Mouse (Mus musculus) midbrain, embryonic 11.5 days (tissue): ENCODE data around the gene Gm17364. TPM values are rescaled to one million over a fixed set of nuclear protein-coding genes. Genes with fewer than 3 reads are reported as not detected.
A peak's percentile ranks its signal among the peaks of the same experiment; 100 is the strongest.
"Not testable (repeated sequence)": the region's sequence is repeated elsewhere in the genome, so short reads cannot be mapped to it uniquely, and the experiment has no call there.

Source experiments
- ATAC-seq: fragments of 200-750 bp; cut with Nextera tagmentation; 2 replicates; pipeline ENCODE4 v1.8.0; 2017; ENCODE audit warnings: moderate TSS enrichment, moderate library complexity; ENCODE audit not compliant: low FRiP score
- DNase-seq: peaks from one replicate; pipeline ENCODE4 v3.0.0; 2015; ENCODE audit warnings: low spot score; ENCODE audit errors: missing footprints
- H3K27ac ChIP-seq: fragments of 300-500 bp; sonication (generic); 2 replicates; pipeline ENCODE4 v1.5.1; 2014; ENCODE audit warnings: low read depth, low read length
- H3K27me3 ChIP-seq: fragments of 300-500 bp; sonication (generic); 2 replicates; pipeline ENCODE4 v1.6.1; 2014; ENCODE audit warnings: mild to moderate bottlenecking, low read length, moderate library complexity, mixed read lengths; ENCODE audit not compliant: control insufficient read depth, insufficient read depth
- H3K36me3 ChIP-seq: fragments of 300-500 bp; sonication (generic); 2 replicates; pipeline ENCODE4 v1.6.1; 2014; ENCODE audit warnings: mild to moderate bottlenecking, low read length, moderate library complexity, mixed read lengths; ENCODE audit not compliant: control insufficient read depth, insufficient read depth
- H3K4me1 ChIP-seq: fragments of 300-500 bp; sonication (generic); 2 replicates; pipeline ENCODE4 v1.6.1; 2014; ENCODE audit warnings: low read length; ENCODE audit not compliant: control insufficient read depth, insufficient read depth
- H3K4me2 ChIP-seq: fragments of 300-500 bp; sonication (generic); 2 replicates; pipeline ENCODE4 v1.6.1; 2014; ENCODE audit warnings: mild to moderate bottlenecking, moderate library complexity
- H3K4me3 ChIP-seq: fragments of 300-500 bp; sonication (generic); 2 replicates; pipeline ENCODE4 v1.5.1; 2014; ENCODE audit warnings: low read depth, low read length
- H3K9ac ChIP-seq: fragments of 300-500 bp; sonication (generic); 2 replicates; pipeline ENCODE4 v1.6.1; 2014; ENCODE audit warnings: low read length
- H3K9me3 ChIP-seq: fragments of 300-500 bp; sonication (generic); 2 replicates; pipeline ENCODE4 v1.6.1; 2016; ENCODE audit warnings: low read length; ENCODE audit not compliant: control insufficient read depth
- WGBS: fragments of 180-500 bp; shearing (Covaris S2); extraction: QIAGEN DNeasy Blood & Tissue Kit; methylation state at CpG from one replicate; pipeline ENCODE4 v1.1.7; 2014; 5-methylcytosine and 5-hydroxymethylcytosine counted together
- polyA plus RNA-seq: library from polyadenylated mRNA; unstranded; fragments of >200 nt; fragmentation: Nextera tagmentation; extraction: Ambion mirVana; gene quantifications from 2 replicates; pipeline ENCODE4 v1.2.1, GENCODE M21; 2014

Gene Gm17364
- polyA plus RNA-seq, 1 experiment from 2014 or later = not detected

DNA sequence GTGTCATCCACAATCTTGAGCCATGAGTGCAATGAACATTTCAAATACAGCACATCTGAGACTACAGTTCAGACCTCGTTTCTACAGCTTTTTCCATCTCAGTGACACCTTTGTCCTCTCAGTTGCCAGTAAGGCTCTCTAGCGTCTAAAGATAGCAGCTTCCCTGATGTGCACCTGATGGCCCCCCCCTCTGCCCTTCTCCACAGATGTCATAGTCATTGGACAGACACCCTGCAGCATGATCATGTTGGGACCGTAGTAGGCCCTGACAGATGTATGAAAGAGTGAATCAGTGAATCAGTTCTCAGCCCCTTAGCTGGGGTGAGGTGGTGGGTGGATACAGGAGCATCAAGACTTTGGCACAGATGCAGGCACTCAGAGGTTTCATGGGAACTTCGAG, 15.9 kb downstream of the Gm17364 start:
- Histone ChIP-seq H3K9me3 (no peaks in the 10 kb centered on the region), H3K4me3 (no peak overlapping the region), H3K4me2 (no peak overlapping the region), H3K4me1 (no peaks in the 10 kb centered on the region), H3K9ac (no peak overlapping the region), H3K36me3 (no peaks in the 10 kb centered on the region), H3K27me3 (no peaks in the 10 kb centered on the region), H3K27ac (no peak overlapping the region)
- no peak for DNase-seq
- no peak for ATAC-seq
- WGBS = 89% methylated on average over 4 of the region's 4 CpGs

DNA sequence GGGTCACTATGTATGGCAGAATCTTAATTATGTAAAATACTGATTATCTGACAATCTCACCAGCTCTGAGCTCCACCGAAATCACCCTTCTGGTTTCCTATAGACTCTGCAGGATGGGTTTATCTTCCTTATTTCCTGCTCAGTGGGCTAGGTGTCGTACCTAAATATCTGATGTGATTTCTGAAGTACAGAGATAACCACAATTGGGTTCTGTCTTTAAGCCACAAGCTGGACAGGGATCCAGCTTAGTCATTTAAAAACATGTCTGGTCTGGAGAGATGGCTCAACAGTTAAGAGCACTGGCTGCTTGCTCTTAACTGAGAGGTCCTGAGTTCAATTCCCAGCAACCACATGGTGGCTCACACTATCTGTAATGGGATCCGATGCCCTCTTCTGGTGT, 16.8 kb downstream of the Gm17364 start:
- H3K4me2 ChIP-seq = no peak overlapping the region
- no peaks in the 10 kb centered on the region for H3K36me3 ChIP-seq
- DNase-seq (no peak), ATAC-seq (no peak)
- WGBS = 89% methylated on average over 3 of the region's 3 CpGs
- no peaks in the 10 kb centered on the region for H3K9me3 ChIP-seq
- H3K9ac ChIP-seq = no peak overlapping the region
- H3K4me3 ChIP-seq = no peak overlapping the region
- no peaks in the 10 kb centered on the region for H3K4me1 ChIP-seq
- no peaks in the 10 kb centered on the region for H3K27me3 ChIP-seq
- no peak overlapping the region for H3K27ac ChIP-seq

DNA sequence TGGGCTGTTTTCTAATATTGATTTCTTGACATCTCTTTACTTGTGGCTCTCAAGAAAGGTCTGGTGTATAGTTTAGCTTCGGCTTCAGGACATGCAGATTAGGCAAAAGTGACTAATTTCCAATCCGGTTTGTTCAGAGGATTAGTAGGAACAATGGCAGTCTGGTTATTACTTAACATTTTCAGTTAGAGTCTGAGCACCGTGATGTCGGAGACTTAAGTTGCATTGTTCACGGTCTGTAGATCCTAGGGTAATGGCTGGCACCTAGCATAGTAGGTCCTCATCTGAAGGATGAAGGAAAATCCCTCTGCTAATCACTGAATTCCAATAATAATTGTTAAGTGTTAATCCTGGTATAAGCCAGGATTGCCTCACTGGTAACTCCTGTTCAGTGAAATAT, 17.7 kb downstream of the Gm17364 start:
- H3K9ac ChIP-seq = no peak overlapping the region
- 64% methylated on average over 5 of the region's 5 CpGs for WGBS

DNA sequence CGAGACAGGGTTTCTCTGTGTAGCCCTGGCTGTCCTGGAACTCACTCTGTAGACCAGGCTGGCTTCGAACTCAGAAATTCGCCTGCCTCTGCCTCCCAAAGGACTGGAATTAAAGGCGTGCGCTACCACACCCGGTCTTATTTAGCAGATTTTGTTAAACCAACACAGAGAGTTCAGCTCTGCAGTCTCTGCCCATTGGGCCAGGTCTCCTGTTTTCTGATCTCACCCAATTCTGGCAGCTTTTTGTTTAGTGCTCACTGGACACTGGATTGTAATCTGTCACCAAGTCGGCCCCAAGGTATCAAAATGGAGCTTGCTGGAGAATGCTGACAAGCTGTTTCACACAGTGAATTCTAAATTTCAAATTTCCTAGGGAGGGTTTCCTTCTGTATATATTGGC, 21.0 kb downstream of the Gm17364 start:
- DNase-seq (no peak), ATAC-seq (no peak)
- no peak overlapping the region for H3K4me3 ChIP-seq
- no peaks in the 10 kb centered on the region for H3K27me3 ChIP-seq
- H3K4me1 ChIP-seq = no peaks in the 10 kb centered on the region; the same call in 1 of the 2 replicates
- no peak overlapping the region for H3K9ac ChIP-seq
- no peak overlapping the region for H3K27ac ChIP-seq
- H3K9me3 ChIP-seq = no peaks in the 10 kb centered on the region
- 91% methylated on average over 7 of the region's 7 CpGs for WGBS
- H3K36me3 ChIP-seq = no peaks in the 10 kb centered on the region
- H3K4me2 ChIP-seq = no peak overlapping the region

More for the DNA sequence above, 17.7 kb downstream of the Gm17364 start:
- H3K4me3 ChIP-seq = no peak overlapping the region
- H3K27ac ChIP-seq = no peak overlapping the region
- H3K4me1 ChIP-seq = no peaks in the 10 kb centered on the region
- DNase-seq (no peak), ATAC-seq (no peak)
- no peaks in the 10 kb centered on the region for H3K36me3 ChIP-seq
- no peaks in the 10 kb centered on the region for H3K9me3 ChIP-seq
- H3K4me2 ChIP-seq = no peak overlapping the region
- no peaks in the 10 kb centered on the region for H3K27me3 ChIP-seq

DNA sequence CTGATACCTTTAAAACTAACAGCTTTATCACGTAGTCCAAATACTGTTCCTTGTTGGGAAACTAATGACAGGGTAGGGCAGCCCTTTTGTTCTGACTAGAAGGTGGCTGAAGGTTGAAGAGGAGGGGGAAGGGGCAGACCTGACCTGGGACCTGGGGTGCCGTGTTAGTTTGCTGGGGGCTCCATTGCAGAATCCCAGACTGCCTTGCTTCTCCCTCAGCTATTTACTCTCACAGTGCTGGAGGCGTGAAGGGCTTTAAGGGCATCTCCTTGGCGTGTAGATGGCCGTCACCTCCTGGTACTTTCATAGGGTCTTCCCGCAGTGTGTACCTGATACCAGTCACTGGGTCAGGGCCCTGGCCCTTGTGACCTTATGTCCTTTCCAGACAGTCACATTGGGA, 21.6 kb downstream of the Gm17364 start:
- DNase-seq = no peak

GRCm38 (mm10) chr13:41251667-41252066, 22.1 kb downstream of the Gm17364 start:
- Histone ChIP-seq H3K4me2 (no peak overlapping the region), H3K27me3 (no peaks in the 10 kb centered on the region), H3K36me3 (no peaks in the 10 kb centered on the region), H3K4me1 (no peaks in the 10 kb centered on the region; the same call in 1 of the 2 replicates), H3K9me3 (no peaks in the 10 kb centered on the region), H3K9ac (no peak overlapping the region), H3K27ac (no peak overlapping the region), H3K4me3 (no peak overlapping the region)
- ATAC-seq (no peak), DNase-seq (no peak)
- WGBS = 85% methylated on average over 5 of the region's 5 CpGs

More for the DNA sequence above, 21.6 kb downstream of the Gm17364 start:
- Histone ChIP-seq H3K4me3 (no peak overlapping the region), H3K4me1 (no peaks in the 10 kb centered on the region; the same call in 1 of the 2 replicates), H3K4me2 (no peak overlapping the region), H3K27me3 (no peaks in the 10 kb centered on the region), H3K27ac (no peak overlapping the region), H3K9me3 (no peaks in the 10 kb centered on the region), H3K36me3 (no peaks in the 10 kb centered on the region), H3K9ac (no peak overlapping the region)
- ATAC-seq = no peak
- WGBS = 86% methylated on average over 6 of the region's 6 CpGs

- not testable (repeated sequence) for ATAC-seq, H3K4me1 ChIP-seq, H3K27me3 ChIP-seq, H3K4me2 ChIP-seq, H3K9me3 ChIP-seq, H3K36me3 ChIP-seq, H3K4me3 ChIP-seq, H3K27ac ChIP-seq, H3K9ac ChIP-seq
- DNase-seq = peak; percentile 88
- WGBS = over 99% methylated on average over 5 of the region's 5 CpGs
These were observed 22.5 kb downstream of the Gm17364 start for GRCm38 (mm10) chr13:41251232-41251631.

DNA sequence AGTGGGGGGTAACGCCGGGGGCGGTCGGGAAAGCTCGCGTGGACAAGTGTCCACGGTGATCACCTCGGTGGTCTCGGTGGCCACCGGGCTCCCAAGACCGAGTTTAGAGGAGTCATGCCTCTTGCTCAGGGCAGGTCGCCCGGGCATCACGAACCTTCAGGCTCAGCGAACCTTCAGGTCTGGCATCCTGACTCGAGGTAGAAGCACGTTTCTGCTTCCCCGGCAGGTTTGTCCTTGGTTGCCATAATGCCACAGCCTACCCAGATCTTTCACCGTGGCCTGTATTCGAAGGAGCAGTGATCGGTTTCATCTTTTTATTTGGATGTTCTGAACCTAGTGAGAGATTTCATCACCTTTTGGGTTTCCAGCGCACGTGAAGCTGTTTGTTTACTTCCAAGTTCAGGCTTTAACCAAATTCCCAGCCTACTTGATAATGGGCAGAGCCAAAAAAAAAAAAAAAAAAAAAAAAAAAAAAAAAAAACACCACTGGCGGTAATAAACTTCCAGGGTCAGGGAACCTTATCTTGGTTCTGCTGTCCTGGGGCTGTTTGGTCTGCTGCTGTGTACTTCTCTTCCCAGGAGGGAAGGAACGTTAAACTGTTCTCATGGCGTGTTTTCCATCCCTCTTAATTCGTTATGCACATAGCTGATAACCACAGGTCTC, 23.3 kb downstream of the Gm17364 start:
- H3K27ac ChIP-seq = peak overlapping the region; percentile 60; the same call in 1 of the 2 replicates
- H3K36me3 ChIP-seq = no peaks in the 10 kb centered on the region
- H3K27me3 ChIP-seq = no peaks in the 10 kb centered on the region
- peak overlapping the region; percentile 78 for H3K9ac ChIP-seq
- DNase-seq (no peak), ATAC-seq (no peak)
- H3K4me1 ChIP-seq = no peaks in the 10 kb centered on the region; the same call in 1 of the 2 replicates
- H3K4me2 ChIP-seq = peak overlapping the region; percentile 62
- peak overlapping the region; percentile 67 for H3K4me3 ChIP-seq
- 3% methylated on average over 27 of the region's 27 CpGs for WGBS
- no peaks in the 10 kb centered on the region for H3K9me3 ChIP-seq

- under 1% methylated on average over 75 of the region's 78 CpGs for WGBS
- peak within 1 kb of the TSS; percentile 60 for H3K27ac ChIP-seq
These were observed 24.0 kb downstream of the Gm17364 start, which contains the start of gene Smim13 for GRCm38 (mm10) chr13:41249538-41250317. Gene Smim13 (plus strand): TSS chr13:41249844.

More at GRCm38 (mm10) chr13:41249538-41250317, 24.0 kb downstream of the Gm17364 start, which contains the start of gene Smim13:
- Histone ChIP-seq H3K4me3 (peak within 1 kb of the TSS; percentile 67), H3K27me3 (no peaks in the 10 kb centered on the region), H3K4me1 (no peaks in the 10 kb centered on the region; the same call in 1 of the 2 replicates), H3K36me3 (no peaks in the 10 kb centered on the region), H3K9ac (peak within 1 kb of the TSS; percentile 78), H3K9me3 (no peaks in the 10 kb centered on the region), H3K4me2 (peak within 1 kb of the TSS; percentile 62)
- peak; percentile 99 for DNase-seq
- peak; percentile 98 for ATAC-seq
